Mouse (Mus musculus): Measurements from ENCODE around the gene Blcap. TPM values are rescaled to one million over a fixed set of nuclear protein-coding genes. Genes with fewer than 3 reads are reported as not detected.
"Not testable (repeated sequence)": the region's sequence is repeated elsewhere in the genome, so short reads cannot be mapped to it uniquely, and the experiment has no call there.

Blcap gene
- polyA plus RNA-seq, 1 experiment from 2014 or later, result 45.3 TPM

DNA sequence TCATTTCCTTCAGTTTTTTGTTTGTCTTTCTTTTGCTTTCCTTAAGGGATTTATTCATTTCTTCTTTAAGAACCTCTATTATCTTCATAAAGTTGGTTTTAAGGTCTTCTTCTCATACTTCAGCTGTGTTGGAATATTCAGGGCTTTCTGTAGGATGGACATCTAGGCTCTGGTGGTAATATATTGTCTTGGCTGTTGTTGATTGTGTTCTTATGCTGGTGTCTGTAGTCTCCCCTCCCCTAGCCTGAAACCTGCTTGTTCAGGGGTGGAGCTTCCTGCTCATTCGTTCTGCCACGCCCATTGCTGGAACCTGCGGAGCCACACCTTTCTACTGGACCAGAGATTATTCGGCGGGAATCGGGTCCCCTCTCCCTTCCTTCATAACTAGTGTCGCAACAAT, 14.3 kb upstream of the Blcap start:
- H3K4me3 ChIP-seq (replicated peaks; ENCODE audit: low read length); H3K36me3 ChIP-seq (ENCODE audit: control insufficient read depth, insufficient read depth, low read length); H3K27me3 ChIP-seq (ENCODE audit: control insufficient read depth, insufficient read depth, low read length); H3K9me3 ChIP-seq (replicated peaks; ENCODE audit: control insufficient read depth, low read length); H3K4me1 ChIP-seq (ENCODE audit: control insufficient read depth, insufficient read depth, low read length); ATAC-seq (ENCODE audit: insufficient read depth, low FRiP score); H3K9ac ChIP-seq (ENCODE audit: low read length); H3K27ac ChIP-seq (ENCODE audit: low read length); H3K4me2 ChIP-seq (ENCODE audit: low read depth, low read length): not testable (repeated sequence)
- WGBS, result 37% methylated on average over 7 of the region's 7 CpGs

DNA sequence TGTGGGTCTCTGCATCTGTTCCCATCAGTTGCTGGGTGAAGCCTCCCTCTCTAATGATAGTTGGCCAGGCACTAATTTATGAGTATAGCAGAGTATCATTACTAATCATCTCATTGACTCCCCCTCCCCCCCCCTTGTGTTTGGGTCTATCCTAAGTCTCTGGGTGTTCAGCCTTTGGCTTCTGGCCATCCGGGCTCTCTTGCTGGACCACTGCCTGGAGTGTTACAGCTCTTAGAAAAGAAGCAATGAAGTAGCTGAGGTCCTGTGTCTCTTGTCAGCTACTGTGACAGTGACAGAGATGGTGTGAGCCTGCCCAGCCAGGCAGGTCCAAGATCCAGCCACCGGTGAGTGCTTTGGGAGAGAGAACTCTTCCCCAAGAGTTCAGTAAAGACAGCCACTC, 1.7 kb upstream of the Blcap start:
- Histone ChIP-seq H3K4me3 (replicated peaks; ENCODE audit: low read length) (no peak overlapping the region), H3K4me2 (ENCODE audit: low read depth, low read length) (no peak overlapping the region), H3K36me3 (ENCODE audit: control insufficient read depth, insufficient read depth, low read length) (no peaks in the 10 kb centered on the region), H3K4me1 (ENCODE audit: control insufficient read depth, insufficient read depth, low read length) (no peaks in the 10 kb centered on the region), H3K27ac (ENCODE audit: low read length) (no peak overlapping the region), H3K27me3 (ENCODE audit: control insufficient read depth, insufficient read depth, low read length) (no peaks in the 10 kb centered on the region), H3K9ac (ENCODE audit: low read length) (no peak overlapping the region), H3K9me3 (replicated peaks; ENCODE audit: control insufficient read depth, low read length) (no peaks in the 10 kb centered on the region)
- ATAC-seq (ENCODE audit: insufficient read depth, low FRiP score), result no peak
- 64% methylated on average over 2 of the region's 2 CpGs for WGBS

DNA sequence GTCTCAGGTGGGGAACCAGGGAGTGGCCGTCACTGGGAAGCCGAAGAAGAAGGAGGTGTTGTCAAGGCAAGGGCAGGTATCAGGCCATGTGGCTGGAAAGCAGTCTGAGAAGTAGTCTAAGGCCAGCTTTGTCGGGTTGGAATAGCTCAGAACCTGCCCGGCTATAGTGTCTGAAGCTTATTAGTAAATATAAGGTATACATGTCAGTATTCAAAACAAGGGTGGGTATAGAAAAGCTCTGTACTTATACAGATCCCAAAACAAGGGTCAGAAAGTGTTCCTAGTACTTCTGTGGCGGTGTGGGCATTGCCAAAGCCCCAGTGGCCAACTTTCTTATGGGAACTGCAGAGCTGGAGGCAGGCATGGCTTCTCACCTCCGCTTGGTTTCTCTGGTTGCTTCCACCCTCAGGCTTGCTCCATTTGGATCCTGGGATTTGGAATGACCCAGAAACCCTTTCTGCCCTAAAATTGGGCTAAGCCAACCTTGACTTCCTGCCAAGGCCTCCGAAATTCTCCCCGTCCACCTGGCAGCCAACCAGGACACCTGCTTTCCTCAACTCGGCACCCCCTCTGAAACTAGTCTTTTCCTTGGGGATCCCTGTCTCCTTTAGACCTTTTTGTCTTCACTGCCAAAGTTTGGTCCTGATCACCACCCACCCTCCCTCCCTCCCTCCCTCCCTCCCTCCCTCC, 1.1 kb downstream of the Blcap start:
- H3K4me1 ChIP-seq (ENCODE audit: control insufficient read depth, insufficient read depth, low read length), result peaks cover 8% of the 10 kb centered on the region
- no peak for ATAC-seq (ENCODE audit: insufficient read depth, low FRiP score)
- no peak overlapping the region for H3K4me2 ChIP-seq (ENCODE audit: low read depth, low read length)
- H3K36me3 ChIP-seq (ENCODE audit: control insufficient read depth, insufficient read depth, low read length), result no peaks in the 10 kb centered on the region
- no peak overlapping the region for H3K9ac ChIP-seq (ENCODE audit: low read length)
- no peak overlapping the region for H3K27ac ChIP-seq (ENCODE audit: low read length)
- H3K9me3 ChIP-seq (replicated peaks; ENCODE audit: control insufficient read depth, low read length), result no peaks in the 10 kb centered on the region
- 65% methylated on average over 9 of the region's 9 CpGs for WGBS
- no peaks in the 10 kb centered on the region for H3K27me3 ChIP-seq (ENCODE audit: control insufficient read depth, insufficient read depth, low read length)
- no peak overlapping the region for H3K4me3 ChIP-seq (replicated peaks; ENCODE audit: low read length)

DNA sequence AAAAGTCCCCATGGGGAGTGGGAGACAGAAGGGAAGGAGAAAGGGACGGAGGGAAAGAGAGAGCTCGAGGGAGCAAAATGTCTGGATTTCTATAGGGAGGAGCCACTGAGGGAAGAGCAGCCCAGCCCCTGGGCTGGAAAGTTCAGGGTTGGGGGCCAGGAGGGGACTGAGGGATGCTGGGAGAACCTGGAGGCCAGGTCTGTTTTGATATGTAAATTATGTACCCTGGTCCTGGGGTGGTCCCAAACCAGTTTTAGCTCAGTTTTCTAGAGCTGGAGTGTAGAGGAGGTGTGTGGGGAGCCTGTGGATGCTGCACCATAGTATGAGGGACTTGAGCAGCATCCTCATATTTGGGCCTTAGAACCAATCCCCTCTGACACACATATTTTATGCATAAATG, 2.2 kb downstream of the Blcap start:
- no peak overlapping the region for H3K27ac ChIP-seq (ENCODE audit: low read length)
- no peak overlapping the region for H3K4me2 ChIP-seq (ENCODE audit: low read depth, low read length)
- H3K36me3 ChIP-seq (ENCODE audit: control insufficient read depth, insufficient read depth, low read length), result no peaks in the 10 kb centered on the region
- H3K4me1 ChIP-seq (ENCODE audit: control insufficient read depth, insufficient read depth, low read length), result peaks cover 13% of the 10 kb centered on the region
- 27% methylated on average over 2 of the region's 2 CpGs for WGBS
- no peaks in the 10 kb centered on the region for H3K9me3 ChIP-seq (replicated peaks; ENCODE audit: control insufficient read depth, low read length)
- no peak overlapping the region for H3K4me3 ChIP-seq (replicated peaks; ENCODE audit: low read length)
- no peak overlapping the region for H3K9ac ChIP-seq (ENCODE audit: low read length)
- ATAC-seq (ENCODE audit: insufficient read depth, low FRiP score), result no peak
- H3K27me3 ChIP-seq (ENCODE audit: control insufficient read depth, insufficient read depth, low read length), result no peaks in the 10 kb centered on the region

DNA sequence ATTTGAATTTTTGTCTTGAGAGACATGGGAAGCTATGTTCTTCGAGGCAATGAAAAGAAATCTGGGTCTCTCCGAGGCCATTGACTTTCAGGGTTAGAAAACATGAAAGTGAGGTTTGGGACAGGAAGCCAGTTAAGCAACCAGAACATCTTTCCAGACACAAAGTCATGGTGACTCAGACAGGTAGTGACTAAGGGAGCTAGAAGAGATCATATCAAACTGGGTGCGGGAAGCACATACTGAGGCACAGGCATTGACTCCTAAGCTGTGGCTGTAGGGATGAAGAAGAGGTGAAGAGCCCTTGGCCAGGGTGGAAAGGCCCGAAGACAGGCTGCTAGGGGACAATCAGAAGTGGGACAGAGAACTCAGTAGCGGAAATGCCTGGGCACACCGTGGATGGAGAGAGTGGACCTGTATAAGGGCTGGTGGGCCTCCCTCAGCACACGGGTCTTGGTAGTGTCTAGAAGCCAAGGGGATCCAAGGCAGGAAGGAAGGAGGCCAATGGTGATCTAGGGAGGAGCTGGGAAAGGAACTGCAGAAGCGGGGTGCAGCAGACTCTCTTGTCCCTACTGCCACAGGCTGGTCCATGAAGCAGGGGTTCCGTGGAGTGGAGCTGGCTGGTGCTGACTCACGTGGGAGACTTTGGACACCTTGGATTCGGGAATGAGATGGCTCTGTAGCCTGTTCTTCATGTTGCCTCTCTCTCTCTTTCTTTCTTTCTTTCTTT, 3.7 kb downstream of the Blcap start:
- Histone ChIP-seq H3K27me3 (ENCODE audit: control insufficient read depth, insufficient read depth, low read length) (no peaks in the 10 kb centered on the region), H3K4me3 (replicated peaks; ENCODE audit: low read length) (peak overlapping the region; percentile 79), H3K4me1 (ENCODE audit: control insufficient read depth, insufficient read depth, low read length) (peaks cover 13% of the 10 kb centered on the region), H3K36me3 (ENCODE audit: control insufficient read depth, insufficient read depth, low read length) (no peaks in the 10 kb centered on the region), H3K9ac (ENCODE audit: low read length) (peak overlapping the region; percentile 85), H3K27ac (ENCODE audit: low read length) (peak overlapping the region; percentile 92), H3K4me2 (ENCODE audit: low read depth, low read length) (peak overlapping the region; percentile 80), H3K9me3 (replicated peaks; ENCODE audit: control insufficient read depth, low read length) (no peaks in the 10 kb centered on the region)
- no peak for ATAC-seq (ENCODE audit: insufficient read depth, low FRiP score)
- WGBS, result 84% methylated on average over 11 of the region's 11 CpGs

DNA sequence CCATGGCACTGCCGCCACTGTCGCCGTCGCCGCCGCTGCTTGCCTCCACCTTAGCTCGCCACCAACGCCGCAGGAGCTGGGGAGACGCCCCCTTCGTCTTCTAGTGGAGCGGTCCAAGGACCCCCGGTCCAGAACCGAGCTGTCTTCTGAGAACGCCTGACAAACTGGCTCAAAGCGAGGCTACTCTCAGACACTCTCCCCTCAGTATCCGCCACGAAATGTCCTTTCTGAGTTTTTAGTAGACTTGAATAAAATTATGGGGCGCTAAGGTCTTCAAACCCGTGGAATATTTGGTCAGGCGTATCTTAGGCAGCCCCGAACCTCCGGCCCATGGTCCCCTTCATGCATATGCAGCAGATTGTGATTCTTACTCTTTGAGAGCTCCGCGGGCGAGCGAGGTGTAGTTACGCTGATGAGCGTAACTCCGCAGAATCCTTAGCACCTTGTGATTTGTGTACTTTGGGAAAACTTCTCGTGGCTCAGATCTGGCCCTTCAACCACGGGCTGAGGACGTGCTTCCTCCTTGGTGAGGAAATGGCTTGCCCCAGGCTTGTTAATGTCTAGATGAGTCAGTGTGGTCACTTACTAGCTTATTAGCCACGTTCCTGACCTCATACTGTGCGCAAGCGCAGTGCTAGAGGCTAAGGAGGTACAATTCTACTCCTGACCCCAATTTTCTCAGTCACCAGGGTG, 4.7 kb downstream of the Blcap start:
- Histone ChIP-seq H3K27ac (ENCODE audit: low read length) (peak overlapping the region; percentile 92), H3K4me1 (ENCODE audit: control insufficient read depth, insufficient read depth, low read length) (peaks cover 13% of the 10 kb centered on the region), H3K9me3 (replicated peaks; ENCODE audit: control insufficient read depth, low read length) (no peaks in the 10 kb centered on the region), H3K9ac (ENCODE audit: low read length) (peak overlapping the region; percentile 85), H3K4me3 (replicated peaks; ENCODE audit: low read length) (peak overlapping the region; percentile 79), H3K36me3 (ENCODE audit: control insufficient read depth, insufficient read depth, low read length) (peaks cover 3% of the 10 kb centered on the region; the same call in 1 of the 2 replicates), H3K4me2 (ENCODE audit: low read depth, low read length) (peak overlapping the region; percentile 80), H3K27me3 (ENCODE audit: control insufficient read depth, insufficient read depth, low read length) (no peaks in the 10 kb centered on the region)
- ATAC-seq (ENCODE audit: insufficient read depth, low FRiP score), result peak; percentile 83
- under 1% methylated on average over 36 of the region's 36 CpGs for WGBS

DNA sequence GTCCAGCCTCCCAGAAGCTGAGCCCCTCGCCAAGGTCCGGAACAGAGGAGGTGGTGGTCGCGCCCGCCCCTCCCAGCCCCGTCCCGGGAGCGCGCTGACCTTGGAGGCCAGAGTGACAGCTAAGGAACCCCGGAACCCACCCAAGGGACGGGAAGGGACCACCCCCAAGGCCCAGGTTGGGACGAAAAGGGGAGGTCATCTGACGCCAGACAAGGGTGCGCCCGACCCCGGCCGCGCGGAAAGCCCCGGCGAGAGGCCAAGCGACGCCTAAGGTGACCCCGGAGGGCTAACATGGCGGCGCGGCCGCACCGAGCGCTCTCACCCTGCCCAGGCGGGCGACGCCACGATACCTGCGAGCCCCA, 5.2 kb downstream of the Blcap start:
- Histone ChIP-seq H3K4me2 (ENCODE audit: low read depth, low read length) (peak overlapping the region; percentile 68), H3K27me3 (ENCODE audit: control insufficient read depth, insufficient read depth, low read length) (no peaks in the 10 kb centered on the region), H3K4me1 (ENCODE audit: control insufficient read depth, insufficient read depth, low read length) (peaks cover 13% of the 10 kb centered on the region), H3K9me3 (replicated peaks; ENCODE audit: control insufficient read depth, low read length) (no peaks in the 10 kb centered on the region; the same call in 1 of the 2 replicates), H3K27ac (ENCODE audit: low read length) (peak overlapping the region; percentile 92), H3K9ac (ENCODE audit: low read length) (peak overlapping the region; percentile 85), H3K36me3 (ENCODE audit: control insufficient read depth, insufficient read depth, low read length) (peaks cover 8% of the 10 kb centered on the region), H3K4me3 (replicated peaks; ENCODE audit: low read length) (peak overlapping the region; percentile 79)
- peak; percentile 30; the same call in 1 of the 2 replicates for ATAC-seq (ENCODE audit: insufficient read depth, low FRiP score)
- 0% methylated on average over 35 of the region's 35 CpGs for WGBS

DNA sequence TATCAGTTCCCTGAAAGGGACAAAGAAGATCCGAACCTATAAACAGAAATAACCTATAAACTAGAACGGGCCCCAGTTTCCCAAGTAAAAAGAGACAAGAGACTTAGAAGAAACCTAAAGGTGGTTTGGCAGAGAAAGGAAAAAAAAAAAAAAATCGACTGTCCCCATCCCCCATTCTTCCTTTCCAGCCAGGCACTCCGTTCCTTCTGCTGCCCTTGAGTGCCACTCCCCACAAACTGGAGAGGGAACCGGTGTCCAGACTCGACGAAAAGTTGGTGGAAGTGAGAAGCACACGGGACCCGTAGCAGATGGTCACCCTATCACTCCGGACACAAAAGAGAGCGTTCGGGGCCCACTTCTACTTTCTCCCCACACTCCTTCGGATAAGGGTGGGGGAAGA, 5.6 kb downstream of the Blcap start:
- WGBS, result 8% methylated on average over 13 of the region's 13 CpGs
- ATAC-seq (ENCODE audit: insufficient read depth, low FRiP score), result no peak
- Histone ChIP-seq H3K4me3 (replicated peaks; ENCODE audit: low read length) (peak overlapping the region; percentile 79), H3K9me3 (replicated peaks; ENCODE audit: control insufficient read depth, low read length) (peaks cover under 1% of the 10 kb centered on the region; the same call in 1 of the 2 replicates), H3K27ac (ENCODE audit: low read length) (peak overlapping the region; percentile 92; the same call in 1 of the 2 replicates), H3K4me1 (ENCODE audit: control insufficient read depth, insufficient read depth, low read length) (peaks cover 13% of the 10 kb centered on the region), H3K9ac (ENCODE audit: low read length) (peak overlapping the region; percentile 85), H3K36me3 (ENCODE audit: control insufficient read depth, insufficient read depth, low read length) (peaks cover 8% of the 10 kb centered on the region), H3K27me3 (ENCODE audit: control insufficient read depth, insufficient read depth, low read length) (no peaks in the 10 kb centered on the region), H3K4me2 (ENCODE audit: low read depth, low read length) (peak overlapping the region; percentile 68)

DNA sequence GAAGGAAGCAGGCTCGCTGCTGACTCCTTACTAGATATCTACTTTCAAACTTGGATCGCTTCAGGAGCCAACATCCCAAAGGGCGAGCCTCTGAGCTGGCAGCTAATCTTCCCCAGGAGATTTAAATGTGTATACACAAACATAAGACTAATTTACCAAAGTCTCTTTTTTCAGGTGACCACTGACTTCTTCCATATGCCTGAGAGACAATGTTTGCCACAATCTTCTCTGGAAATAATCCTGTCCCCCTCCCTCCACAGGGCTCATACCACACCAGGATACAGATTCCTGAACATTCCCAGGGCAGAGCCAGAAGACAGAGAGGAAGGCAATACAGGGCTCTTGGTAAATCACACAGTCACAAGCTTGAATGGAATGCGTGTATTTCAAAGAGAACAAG, 6.4 kb downstream of the Blcap start:
- Histone ChIP-seq H3K9me3 (replicated peaks; ENCODE audit: control insufficient read depth, low read length) (peaks cover 8% of the 10 kb centered on the region), H3K27ac (ENCODE audit: low read length) (no peak overlapping the region), H3K4me1 (ENCODE audit: control insufficient read depth, insufficient read depth, low read length) (peaks cover 13% of the 10 kb centered on the region), H3K36me3 (ENCODE audit: control insufficient read depth, insufficient read depth, low read length) (peaks cover 9% of the 10 kb centered on the region), H3K4me3 (replicated peaks; ENCODE audit: low read length) (no peak overlapping the region), H3K9ac (ENCODE audit: low read length) (no peak overlapping the region; the same call in 1 of the 2 replicates), H3K27me3 (ENCODE audit: control insufficient read depth, insufficient read depth, low read length) (no peaks in the 10 kb centered on the region), H3K4me2 (ENCODE audit: low read depth, low read length) (peak overlapping the region; percentile 68)
- no peak for ATAC-seq (ENCODE audit: insufficient read depth, low FRiP score)
- WGBS, result 64% methylated on average over 4 of the region's 4 CpGs
